Mouse (Mus musculus) cerebellum, adult 11-12 months (tissue): ENCODE measurements at regions not wholly inside any gene's neighbourhood (a gene's known extent, or its start where the extent isn't known, plus 50 kb on each side); places are given as distances from the start of the nearest gene placed in this dataset.

Experiments
- DNase-seq: peaks from one replicate; pipeline ENCODE4 v3.0.0; 2022

DNA sequence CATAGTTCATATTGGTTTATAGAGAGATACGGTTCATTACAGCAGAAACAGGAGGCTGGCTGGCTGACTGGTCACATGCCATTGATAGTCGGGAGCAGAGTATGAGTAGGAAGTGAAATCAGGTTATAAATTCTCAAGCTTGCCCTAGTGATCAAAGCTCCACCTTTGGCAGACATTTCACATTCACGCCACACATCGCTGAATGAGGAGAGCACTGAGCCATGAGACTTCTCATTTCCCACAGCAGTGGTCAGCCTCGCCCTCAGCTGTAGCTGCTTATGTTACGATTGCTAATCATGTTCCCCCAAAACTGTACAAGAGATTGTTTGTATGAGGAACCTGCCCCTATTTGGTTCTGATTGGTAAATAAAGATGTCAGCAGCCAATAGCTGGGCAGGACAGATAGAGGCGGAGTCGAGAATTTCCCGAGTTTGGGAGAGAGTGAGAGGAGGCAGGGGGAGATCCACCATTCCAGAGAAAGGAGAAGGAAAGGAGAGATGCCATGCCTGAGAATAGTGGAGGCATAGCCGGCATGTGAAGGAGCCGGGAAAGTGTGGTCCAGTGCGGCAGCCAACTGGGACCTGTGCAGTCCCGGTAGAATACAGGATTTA lies 333.5 kb downstream of the Phf3 start:
- DNase-seq = no peak

DNA sequence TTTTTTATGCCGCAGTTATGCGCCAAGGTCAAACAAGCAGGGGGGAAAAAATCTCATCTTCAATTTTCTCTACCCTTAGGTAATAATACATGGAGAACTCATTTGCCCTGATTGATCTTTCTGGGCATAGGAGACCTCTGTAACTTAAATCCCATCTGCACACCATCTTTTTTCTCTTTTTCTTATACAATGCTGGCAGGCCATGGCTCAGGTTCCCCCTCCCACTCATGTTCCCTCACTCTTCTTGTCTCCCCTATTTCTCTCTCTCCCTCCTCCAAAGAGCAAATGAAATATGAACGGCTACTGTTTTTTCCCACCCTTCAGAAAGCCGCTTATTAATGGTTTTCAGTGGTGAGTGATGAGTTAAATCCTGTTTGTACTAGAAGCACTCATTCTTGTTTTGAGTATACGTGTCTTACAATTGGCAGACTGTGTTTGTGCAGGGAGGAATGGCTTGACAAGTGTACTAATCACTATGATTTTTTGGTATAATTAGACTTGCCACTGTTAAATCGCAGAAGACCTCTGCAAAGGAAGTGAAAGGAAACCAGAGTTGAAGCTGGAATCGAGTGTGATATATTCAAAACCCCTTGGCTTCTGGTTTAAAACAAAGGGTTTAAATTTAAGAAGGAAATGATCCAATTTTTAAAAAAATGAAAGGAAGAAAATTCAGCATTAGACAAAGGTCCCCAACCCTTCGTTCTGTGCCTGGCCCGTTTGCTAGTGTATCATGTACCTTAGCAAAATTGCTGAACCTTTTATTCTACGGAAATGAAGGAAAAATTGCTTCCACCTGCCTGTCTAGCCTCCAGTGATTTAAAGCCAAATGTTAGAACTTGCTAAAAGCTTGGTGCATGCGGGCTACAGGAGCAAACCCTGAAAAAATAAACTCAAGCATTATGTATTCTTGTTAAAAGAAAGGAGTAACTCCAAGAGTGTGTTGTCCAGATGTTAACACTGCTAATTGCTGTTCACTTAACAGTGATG lies 336.4 kb downstream of the Phf3 start:
- no peak for DNase-seq

DNA sequence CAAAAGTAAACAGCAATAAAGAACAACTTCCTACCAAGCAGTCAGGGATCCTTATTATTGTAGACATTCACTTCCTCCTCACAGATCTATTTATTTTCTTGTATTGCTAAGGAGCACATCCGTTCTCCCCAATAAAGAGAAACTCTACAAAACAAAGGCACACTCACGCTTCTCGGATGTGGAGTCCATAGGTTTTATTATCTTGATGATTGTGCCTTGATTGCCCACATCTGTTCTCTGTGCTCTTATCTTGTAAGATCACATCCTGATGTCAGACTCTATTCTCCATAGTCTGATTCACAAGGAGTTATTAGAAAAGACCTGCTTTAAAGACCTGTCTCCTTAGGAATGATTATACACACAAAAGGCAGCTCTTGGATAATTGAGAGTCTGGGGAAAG lies 356.4 kb downstream of the Phf3 start:
- DNase-seq = no peak

DNA sequence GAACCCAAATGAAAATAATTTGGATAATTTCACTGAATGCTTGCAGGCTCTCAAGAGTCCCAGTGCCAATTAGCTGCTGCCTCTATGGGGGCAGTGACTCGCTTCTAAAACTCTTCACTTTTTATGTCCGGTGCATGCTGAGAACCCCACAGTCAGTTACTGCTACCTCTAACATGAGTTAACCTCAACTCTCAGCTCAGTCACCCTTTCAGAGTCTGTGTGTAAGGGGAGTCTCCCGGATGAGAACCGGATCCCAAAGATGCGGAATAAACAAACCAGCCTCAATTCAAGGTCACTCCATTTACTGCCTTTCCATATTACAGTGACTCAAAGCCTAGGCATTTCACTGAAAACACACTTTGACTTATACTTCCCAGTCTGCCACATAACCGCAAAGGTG lies 357.9 kb downstream of the Phf3 start:
- DNase-seq = no peak

DNA sequence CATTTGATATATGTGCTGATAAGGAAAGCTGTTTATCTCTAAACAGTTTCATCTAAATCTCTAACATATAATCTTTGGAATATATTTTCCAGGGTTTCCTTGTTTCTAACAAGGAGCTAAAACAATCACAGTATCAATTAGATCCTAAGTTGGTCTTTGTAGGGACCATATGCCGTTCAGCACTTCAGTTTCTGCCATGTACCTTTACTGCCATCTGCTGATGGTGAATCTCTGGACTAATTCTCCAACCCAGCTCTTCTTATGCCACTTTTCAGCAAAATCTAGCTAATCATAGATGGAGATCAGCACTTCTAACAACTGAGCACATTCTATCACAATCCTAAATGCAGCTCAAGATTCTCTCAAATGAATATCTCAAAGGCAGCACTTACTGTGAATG lies 370.5 kb downstream of the Phf3 start:
- no peak for DNase-seq

DNA sequence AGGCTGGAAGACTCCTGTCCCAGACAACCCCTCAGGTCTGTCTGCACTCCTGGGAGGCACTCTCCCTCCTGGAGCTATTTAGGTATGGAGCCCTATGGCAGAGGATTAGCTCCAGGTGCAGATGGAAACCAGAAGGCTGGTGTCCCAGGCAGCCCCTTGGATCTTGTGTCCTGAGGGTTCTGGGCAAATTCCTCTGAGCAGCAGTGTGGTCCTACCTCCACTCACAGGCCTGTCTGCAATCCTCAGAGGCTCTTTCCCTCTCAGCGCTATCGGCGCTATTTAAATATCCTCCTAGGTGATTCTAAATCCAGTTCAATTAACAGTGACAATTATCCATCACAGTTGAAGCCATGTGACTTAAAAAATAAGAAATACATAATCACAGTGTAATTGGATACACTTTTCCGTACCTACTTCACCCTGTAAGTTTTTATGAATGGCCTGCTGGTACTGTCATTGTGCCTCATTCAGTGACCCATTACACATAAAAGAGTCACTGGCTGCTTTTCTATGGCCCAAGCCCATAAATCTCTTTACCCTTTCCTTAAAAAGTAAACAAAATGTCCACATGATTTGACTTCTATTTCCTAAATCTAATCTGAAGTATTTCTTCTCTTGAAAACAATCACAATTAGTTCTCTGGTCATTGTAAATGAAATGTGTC lies 413.3 kb downstream of the Phf3 start:
- DNase-seq = no peak

DNA sequence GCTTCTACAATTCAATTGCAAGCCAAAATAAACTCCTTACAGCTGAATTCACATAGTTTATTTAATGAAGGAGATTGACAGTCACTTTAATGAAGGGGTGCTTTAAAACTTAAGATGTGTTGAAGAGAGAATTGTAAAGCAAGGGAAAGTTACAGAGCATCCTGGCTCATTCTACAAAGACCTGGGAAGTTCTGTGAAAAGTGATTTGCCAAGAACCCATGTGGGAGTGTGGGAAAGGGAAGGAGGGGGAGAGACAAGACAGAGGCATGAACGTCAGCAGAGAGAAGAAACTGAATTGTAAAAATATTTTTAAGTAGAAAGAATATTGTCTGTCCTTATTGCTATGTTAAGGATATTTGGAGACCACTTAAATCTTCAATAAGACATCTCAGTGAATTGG lies 435.8 kb downstream of the Phf3 start:
- DNase-seq = no peak

DNA sequence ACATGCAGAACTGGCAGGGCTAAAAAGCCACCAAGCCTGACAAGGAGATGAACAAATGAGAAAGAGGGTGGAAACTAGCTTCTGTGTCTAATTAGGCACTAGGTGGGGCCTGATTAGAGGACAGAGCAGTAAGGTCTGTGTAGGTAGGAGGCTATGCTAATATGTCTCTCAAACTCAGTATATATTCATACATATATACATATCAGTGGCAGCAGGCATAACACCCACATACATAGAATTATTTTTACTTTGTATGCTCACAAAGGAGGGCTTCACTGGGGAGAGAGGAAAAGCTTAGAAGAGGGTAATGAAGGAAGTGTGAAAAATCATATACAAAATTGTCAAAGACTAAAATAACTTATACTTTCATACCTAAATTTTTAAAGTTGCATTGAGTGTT lies 457.1 kb downstream of the Phf3 start:
- DNase-seq = no peak

DNA sequence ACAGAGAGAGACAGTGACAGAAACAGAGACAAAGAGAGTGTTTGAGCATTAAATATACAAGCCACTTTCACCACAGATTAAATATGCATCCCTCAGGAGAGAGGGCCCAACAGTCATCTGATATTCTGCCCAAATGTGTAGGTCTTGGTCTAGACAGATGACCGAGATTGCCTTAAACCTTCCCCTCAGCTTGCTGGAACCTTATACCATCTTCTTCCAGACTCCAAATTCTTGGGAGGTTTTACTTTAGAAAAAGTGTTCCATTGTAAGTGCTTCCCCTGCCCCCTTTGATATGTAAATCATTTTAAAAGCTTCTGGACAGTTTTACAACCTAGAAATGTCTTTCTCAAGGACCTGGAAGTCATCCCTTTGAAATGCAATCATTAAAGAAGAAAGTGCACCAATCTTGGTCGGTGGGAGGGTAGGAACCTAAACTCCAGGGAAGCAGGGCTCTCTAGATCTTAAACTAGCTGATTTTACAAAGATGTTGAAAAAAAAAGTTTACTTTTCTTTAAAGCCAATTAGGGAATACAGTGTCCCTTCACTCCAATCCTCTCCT lies 458.8 kb downstream of the Phf3 start:
- no peak for DNase-seq
